Mouse (Mus musculus) small intestine, adult 2 months (tissue): Measurements from ENCODE around the gene Ube2g1. TPM values are rescaled to one million over a fixed set of nuclear protein-coding genes. Genes with fewer than 3 reads are reported as not detected.
"Not testable (repeated sequence)": the region's sequence is repeated elsewhere in the genome, so short reads cannot be mapped to it uniquely, and the experiment has no call there.

ENCODE experiments used
- H3K27ac ChIP-seq: fragments of 200-500 bp; 2 replicates; pipeline ENCODE4 v1.5.1; 2012; ENCODE audit warnings: low read depth, low read length, control low read depth, inconsistent platforms; ENCODE audit not compliant: insufficient read depth
- H3K27me3 ChIP-seq: fragments of 200-500 bp; 2 replicates; pipeline ENCODE4 v1.6.1; 2012; ENCODE audit warnings: mild to moderate bottlenecking, moderate library complexity, low read length, inconsistent platforms; ENCODE audit not compliant: control insufficient read depth, insufficient read depth
- H3K36me3 ChIP-seq: fragments of 200-500 bp; 2 replicates; pipeline ENCODE4 v1.6.1; 2012; ENCODE audit warnings: mild to moderate bottlenecking, low read length, control low read depth, inconsistent platforms; ENCODE audit not compliant: control insufficient read depth, insufficient read depth
- H3K4me1 ChIP-seq: fragments of 200-500 bp; 2 replicates; pipeline ENCODE4 v1.6.1; 2012; ENCODE audit warnings: low read length, inconsistent platforms, mixed read lengths; ENCODE audit not compliant: control insufficient read depth, insufficient read depth, insufficient read length
- H3K4me3 ChIP-seq: fragments of 200-500 bp; 2 replicates; pipeline ENCODE4 v1.5.1; 2012; ENCODE audit warnings: low read depth, mild to moderate bottlenecking, control low read depth, inconsistent platforms, low read length, moderate library complexity
- CTCF ChIP-seq: fragments of 200-500 bp; IDR thresholded peaks from 2 replicates; pipeline ENCODE4 v1.5.1; 2012; ENCODE audit warnings: low read depth, mild to moderate bottlenecking, control low read depth, inconsistent platforms, low read length, moderate library complexity, mixed read lengths; ENCODE audit not compliant: insufficient replicate concordance, insufficient read length; ENCODE audit errors: extremely low read depth
- POLR2A ChIP-seq: fragments of 200-500 bp; IDR thresholded peaks from 2 replicates; pipeline ENCODE4 v1.6.1; 2012; ENCODE audit warnings: low read depth, mild to moderate bottlenecking, control low read depth, inconsistent platforms, low read length, moderate library complexity
- WGBS: fragments of 180-500 bp; shearing (Covaris S2); methylation state at CpG from one replicate; pipeline ENCODE4 v1.1.7; 2018; 5-methylcytosine and 5-hydroxymethylcytosine counted together
- polyA plus RNA-seq: library from polyadenylated mRNA; depleted of rRNA; stranded (reverse); fragments of >200 nt; gene quantifications from 2 replicates; pipeline ENCODE4 v1.2.3, GENCODE M21; 2012

Gene Ube2g1
- polyA plus RNA-seq, 1 experiment: 8.9 TPM

DNA sequence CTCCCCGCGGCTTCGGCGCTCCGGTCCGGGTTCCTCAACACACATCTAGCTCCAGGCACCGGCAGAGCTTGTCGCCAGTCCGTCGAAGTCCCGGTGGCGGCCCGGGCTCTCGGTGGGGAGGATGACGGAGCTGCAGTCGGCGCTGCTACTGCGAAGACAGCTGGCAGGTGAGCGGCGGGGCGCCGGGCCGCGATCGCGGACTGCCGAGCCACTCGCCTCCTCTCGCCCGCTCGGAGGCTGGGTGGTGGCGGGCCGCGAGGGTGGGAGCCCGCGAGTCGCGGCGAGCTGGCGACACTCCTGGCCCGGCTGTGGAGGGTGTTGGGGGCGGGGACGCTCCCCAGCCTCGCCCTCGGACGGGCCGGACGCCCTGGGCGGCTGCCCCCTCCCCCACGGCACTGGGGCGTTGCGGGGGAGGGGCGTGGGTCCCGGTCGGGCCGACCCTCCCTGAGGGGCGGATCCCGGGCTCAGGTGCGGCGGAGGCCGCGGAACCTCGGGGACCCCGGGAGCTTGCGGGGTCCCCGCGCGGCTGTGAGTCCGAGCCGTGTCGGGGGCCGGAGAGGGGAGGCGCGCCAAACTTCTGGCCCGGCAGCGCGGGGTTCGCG, 487 bp downstream of the Ube2g1 start:
- H3K4me3 ChIP-seq: peak overlapping the region; percentile 83
- H3K36me3 ChIP-seq: no peaks in the 10 kb centered on the region
- TF ChIP-seq POLR2A (no peak), CTCF (no peak)
- H3K4me1 ChIP-seq: no peaks in the 10 kb centered on the region
- no peaks in the 10 kb centered on the region for H3K27me3 ChIP-seq
- H3K27ac ChIP-seq: peak overlapping the region; percentile 96
- 1% methylated on average over 79 of the region's 79 CpGs for WGBS

DNA sequence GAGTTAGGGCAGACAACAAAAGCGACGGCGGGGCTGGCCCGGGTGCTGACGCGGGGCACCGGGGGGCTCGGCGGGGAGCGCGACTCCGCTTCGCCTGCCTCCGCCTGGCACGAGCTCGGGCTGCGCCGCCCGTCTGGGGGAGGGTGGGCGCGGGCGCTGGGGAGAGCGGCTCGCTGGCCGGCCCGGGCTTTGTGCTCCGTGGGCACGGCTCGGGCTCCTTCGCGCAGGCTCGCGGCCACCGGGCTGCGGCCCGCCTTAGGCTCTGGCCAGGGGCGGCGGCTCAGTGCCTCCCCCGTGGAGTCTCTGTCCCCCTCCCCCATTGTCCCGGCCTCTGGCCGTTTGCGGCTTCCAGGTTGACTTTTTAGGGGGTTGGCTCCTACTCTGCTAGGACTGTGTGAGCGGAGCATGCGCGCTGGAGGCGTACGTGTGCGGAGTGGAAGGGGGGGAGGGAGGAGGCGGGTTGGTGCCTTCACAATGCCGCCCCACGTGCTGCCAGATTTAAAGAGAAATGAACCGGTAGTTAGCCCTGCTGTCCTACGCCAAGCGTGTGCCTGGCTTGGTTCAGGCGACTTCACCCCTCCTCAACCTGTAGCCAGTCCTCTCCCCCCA, 1.1 kb downstream of the Ube2g1 start:
- Histone ChIP-seq H3K4me3 (peak overlapping the region; percentile 83), H3K4me1 (no peaks in the 10 kb centered on the region), H3K27ac (peak overlapping the region; percentile 96), H3K36me3 (no peaks in the 10 kb centered on the region), H3K27me3 (no peaks in the 10 kb centered on the region)
- no peak for TF ChIP-seq CTCF
- TF ChIP-seq POLR2A: peak; percentile 51; the same call in 1 of the 2 replicates
- under 1% methylated on average over 54 of the region's 55 CpGs for WGBS

DNA sequence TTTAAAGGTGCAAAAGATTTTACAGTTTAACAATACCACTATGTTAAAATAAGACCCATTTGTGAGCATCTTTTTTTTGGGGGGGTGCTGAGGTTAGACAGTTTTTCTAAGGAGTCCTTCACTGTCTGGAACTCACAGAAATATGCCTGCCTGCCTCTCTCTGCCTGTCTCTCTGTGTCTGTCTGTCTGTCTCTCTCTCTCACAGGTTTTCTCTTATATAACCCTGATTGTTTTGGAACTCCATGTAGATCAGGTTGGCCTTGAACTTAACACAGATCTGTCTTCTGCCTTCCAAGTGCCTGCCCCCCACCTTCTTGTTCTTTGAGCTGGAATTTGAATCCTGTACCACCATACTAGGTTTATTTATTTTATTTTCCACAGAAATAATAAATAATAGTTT, 2.2 kb downstream of the Ube2g1 start:
- Histone ChIP-seq H3K36me3 (no peaks in the 10 kb centered on the region), H3K27ac (no peak overlapping the region), H3K4me1 (no peaks in the 10 kb centered on the region), H3K4me3 (no peak overlapping the region), H3K27me3 (no peaks in the 10 kb centered on the region)
- no peak for TF ChIP-seq POLR2A
- no peak for TF ChIP-seq CTCF

DNA sequence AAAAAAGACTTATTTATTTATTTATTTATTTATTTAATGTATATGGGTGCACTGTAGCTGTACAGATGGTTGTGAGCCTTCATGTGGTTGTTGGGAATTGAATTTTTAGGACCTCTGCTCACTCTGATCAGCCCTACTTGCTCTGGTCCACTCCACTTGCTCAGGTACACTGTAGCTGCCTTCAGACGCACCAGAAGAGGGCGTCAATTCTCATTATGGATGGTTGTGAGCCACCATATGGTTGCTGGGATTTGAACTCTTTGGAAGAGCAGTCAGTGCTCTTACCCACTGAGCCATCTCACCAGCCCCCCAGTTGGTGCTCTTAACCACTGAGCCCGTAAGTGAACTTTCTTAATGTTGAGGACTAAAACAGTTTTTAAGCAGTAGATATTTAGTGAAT, 7.3 kb downstream of the Ube2g1 start:
- not testable (repeated sequence) for H3K27ac ChIP-seq, H3K27me3 ChIP-seq, H3K4me1 ChIP-seq, H3K36me3 ChIP-seq, H3K4me3 ChIP-seq
- 92% methylated on average over 3 of the region's 3 CpGs for WGBS

DNA sequence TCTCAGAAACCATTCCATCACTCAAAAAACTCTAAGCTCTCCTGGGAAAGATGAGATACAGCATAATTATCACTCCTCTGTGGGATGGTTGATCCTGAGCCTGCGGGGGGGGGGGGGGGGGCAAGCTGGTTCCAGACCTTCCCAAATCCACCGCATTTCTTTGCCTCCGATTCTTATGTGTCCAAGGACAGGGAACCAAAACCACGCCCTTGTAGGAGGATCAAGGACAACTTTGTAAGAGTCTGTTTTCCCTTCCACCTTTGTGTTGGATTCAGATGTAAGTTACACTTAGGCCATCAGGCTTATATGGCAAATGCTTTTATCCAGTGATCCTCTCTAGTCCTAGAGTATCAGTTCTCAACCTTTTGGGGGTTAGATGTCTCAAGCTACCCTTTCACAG, 8.8 kb downstream of the Ube2g1 start:
- H3K36me3 ChIP-seq: 0 out of 2 replicates have a peak, but pooled peaks cover 4% of the 10 kb centered on the region
- no peak overlapping the region for H3K4me3 ChIP-seq
- no peak overlapping the region for H3K27ac ChIP-seq
- 77% methylated on average over 4 of the region's 4 CpGs for WGBS
- TF ChIP-seq CTCF: no peak
- no peak for TF ChIP-seq POLR2A
- H3K4me1 ChIP-seq: no peaks in the 10 kb centered on the region
- H3K27me3 ChIP-seq: no peaks in the 10 kb centered on the region

DNA sequence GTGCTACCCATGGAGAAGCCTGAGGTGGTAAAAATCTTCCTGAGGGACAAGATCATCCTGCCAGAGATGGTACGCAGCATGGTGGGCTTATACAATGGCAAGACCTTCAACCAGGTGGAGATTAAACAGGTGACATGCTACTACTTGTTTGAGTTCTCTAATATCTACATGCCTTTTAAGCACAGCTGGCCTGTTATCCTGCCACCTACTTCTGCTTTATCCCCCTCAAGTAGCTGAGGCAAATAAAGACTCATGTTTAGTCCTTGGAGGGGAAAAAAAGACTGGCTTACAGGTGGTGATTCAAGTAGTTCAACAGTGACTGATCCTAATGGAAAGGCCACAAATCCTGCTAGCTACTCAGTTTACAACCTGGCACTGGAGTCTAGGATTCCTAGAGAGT, 11.4 kb downstream of the Ube2g1 start:
- no peak overlapping the region for H3K27ac ChIP-seq
- WGBS: 100% methylated on average over 1 of the region's 1 CpGs
- no peaks in the 10 kb centered on the region for H3K27me3 ChIP-seq
- 0 out of 2 replicates have a peak, but pooled peaks cover 4% of the 10 kb centered on the region for H3K36me3 ChIP-seq
- H3K4me1 ChIP-seq: no peaks in the 10 kb centered on the region
- no peak for TF ChIP-seq CTCF
- TF ChIP-seq POLR2A: no peak
- H3K4me3 ChIP-seq: no peak overlapping the region

DNA sequence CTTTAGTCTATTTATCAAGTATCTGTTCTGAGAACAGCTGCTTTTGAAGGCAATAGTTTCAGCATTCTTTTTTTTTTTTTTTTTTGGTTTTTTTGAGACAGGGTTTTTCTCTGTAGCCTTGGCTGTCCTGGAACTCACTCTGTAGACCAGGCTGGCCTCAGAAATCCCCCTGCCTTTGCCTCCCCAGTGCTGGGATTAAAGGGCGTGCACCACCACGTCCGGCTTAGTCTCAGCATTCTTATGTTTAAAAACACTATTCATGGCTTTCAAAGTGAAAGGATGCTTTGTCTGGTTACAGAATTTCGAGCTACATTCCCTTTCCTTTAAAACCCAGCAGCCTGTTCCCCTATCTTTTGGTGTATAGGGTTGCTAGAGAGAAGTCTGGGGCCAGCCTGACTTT, 35.6 kb downstream of the Ube2g1 start:
- Histone ChIP-seq H3K4me3 (no peak overlapping the region), H3K27me3 (no peaks in the 10 kb centered on the region), H3K36me3 (no peaks in the 10 kb centered on the region), H3K27ac (no peak overlapping the region), H3K4me1 (no peaks in the 10 kb centered on the region)
- no peak for TF ChIP-seq CTCF
- no peak for TF ChIP-seq POLR2A
- WGBS: 66% methylated on average over 4 of the region's 4 CpGs

DNA sequence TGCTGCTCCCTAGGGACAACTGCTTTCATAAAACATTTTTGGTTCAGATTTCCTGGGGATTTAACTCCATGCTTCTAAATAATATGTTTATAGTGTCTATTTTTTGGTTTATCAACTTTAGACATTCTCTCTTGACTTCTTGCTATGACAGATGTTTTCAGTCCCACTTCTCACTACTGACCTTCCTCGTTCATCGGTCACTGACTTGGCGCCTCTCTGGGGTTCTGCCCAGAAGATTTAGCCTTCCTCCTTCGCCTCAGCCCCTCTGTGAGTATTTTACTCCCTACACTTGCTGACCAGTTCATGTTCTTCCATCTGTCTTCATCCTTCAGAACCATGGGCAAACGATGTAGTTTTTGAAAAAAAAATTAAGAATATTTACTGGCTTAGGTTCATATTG, 38.3 kb downstream of the Ube2g1 start:
- 75% methylated on average over 5 of the region's 5 CpGs for WGBS
- no peaks in the 10 kb centered on the region for H3K27me3 ChIP-seq

More for the DNA sequence above, 38.3 kb downstream of the Ube2g1 start:
- Histone ChIP-seq H3K4me1 (no peaks in the 10 kb centered on the region), H3K4me3 (no peak overlapping the region), H3K36me3 (no peaks in the 10 kb centered on the region; the same call in 1 of the 2 replicates), H3K27ac (no peak overlapping the region)
- TF ChIP-seq CTCF: no peak
- no peak for TF ChIP-seq POLR2A
